ENCODE assay signal across 21 mouse cellular contexts in genomic region chr6:50127536-50127935, GRCm38 (mm10). TPM values are rescaled to one million over a fixed set of nuclear protein-coding genes. Genes with fewer than 3 reads are reported as not detected.
DNase-seq lines count a peak whose midpoint lies in the region; ATAC-seq lines count a peak whose summit lies in the region.
"Had no signal": no experiment of that assay in that cellular context is flagged by ENCODE, and none has a peak within 500 bp of the region (broad histone marks: within the 10 kb centered on the region; RNA-seq: fewer than 3 reads in every experiment).

No protein-coding gene starts in this region.

- no peak overlapping the region for H3K27ac ChIP-seq in midbrain, embryonic 11.5 days (ENCODE audit: low read depth, low read length)
- H3K27ac ChIP-seq in midbrain, embryonic 16.5 days (ENCODE audit: low read length): no peak overlapping the region

- H3K36me3 ChIP-seq in midbrain, embryonic 11.5 days (ENCODE audit: control insufficient read depth, insufficient read depth, low read length): no peaks in the 10 kb centered on the region
- no peaks in the 10 kb centered on the region for H3K36me3 ChIP-seq in midbrain, embryonic 16.5 days (ENCODE audit: control insufficient read depth, insufficient read depth, low read length)

- DNase-seq in frontal cortex, postnatal 25 days (ENCODE audit: low spot score in 2 of 2): no peak
- peak; percentile 63 for DNase-seq in heart, adult 11 months
- no peak for DNase-seq in heart, postnatal 36 days
- peak; percentile 56 for DNase-seq in midbrain, embryonic 11.5 days (ENCODE audit: low spot score, missing footprints)
- DNase-seq: adrenal gland, adult 2 months; adrenal gland, adult 8-10 months; adrenal gland, postnatal 10 days; adrenal gland, postnatal 14 days; adrenal gland, postnatal 25 days; adrenal gland, postnatal 36 days; B cell, adult 2 months; cerebellum, adult 11 months; cerebellum, adult 11-12 months; cerebellum, adult 18-20 months had no signal

- no peaks in the 10 kb centered on the region for H3K4me1 ChIP-seq in midbrain, embryonic 11.5 days (ENCODE audit: control insufficient read depth, insufficient read depth, low read length)
- no peaks in the 10 kb centered on the region for H3K4me1 ChIP-seq in midbrain, embryonic 16.5 days (ENCODE audit: control insufficient read depth, insufficient read depth, low read length)

- H3K27me3 ChIP-seq in midbrain, embryonic 11.5 days (ENCODE audit: control insufficient read depth, insufficient read depth, low read length): no peaks in the 10 kb centered on the region
- H3K27me3 ChIP-seq in midbrain, embryonic 16.5 days (ENCODE audit: control insufficient read depth, insufficient read depth, low read depth, low read length): no peaks in the 10 kb centered on the region
- H3K27me3 ChIP-seq: CH12.LX, Patski had no signal

- WGBS in midbrain, embryonic 11.5 days: 97% methylated on average over 6 of the region's 6 CpGs
- 98% methylated on average over 6 of the region's 6 CpGs for WGBS in midbrain, embryonic 16.5 days

- no peak overlapping the region for H3K4me2 ChIP-seq in midbrain, embryonic 11.5 days
- no peak overlapping the region for H3K4me2 ChIP-seq in midbrain, embryonic 16.5 days (ENCODE audit: low read length)

- intact Hi-C loops in heart, postnatal 36 days (cut with DNase I): no loop called here

- ATAC-seq in frontal cortex, adult (ENCODE audit: low TSS enrichment): 0 out of 2 replicates have a peak, but pooled peaks have one; percentile 13
- ATAC-seq in midbrain, embryonic 11.5 days (ENCODE audit: low FRiP score): no peak
- ATAC-seq in midbrain, embryonic 16.5 days: no peak
- ATAC-seq: activated CD4-positive, CD25-positive, alpha-beta regulatory T cell, adult 4 months; CD4-positive, CD25-positive, alpha-beta regulatory T cell, adult 4 months; Patski had no signal

- H3K4me3 ChIP-seq in midbrain, embryonic 11.5 days (ENCODE audit: low read depth, low read length): no peak overlapping the region
- H3K4me3 ChIP-seq in midbrain, embryonic 16.5 days (ENCODE audit: low read depth, low read length): no peak overlapping the region

- H3K9me3 ChIP-seq in midbrain, embryonic 11.5 days (ENCODE audit: control insufficient read depth, low read length): no peaks in the 10 kb centered on the region; the same call in none of the 2 replicates
- H3K9me3 ChIP-seq in midbrain, embryonic 16.5 days (replicated peaks; ENCODE audit: control insufficient read depth, low read length, poor library complexity, severe bottlenecking): no peaks in the 10 kb centered on the region
- H3K9me3 ChIP-seq: G1E had no signal

- H3K9ac ChIP-seq in midbrain, embryonic 11.5 days (ENCODE audit: low read length): no peak overlapping the region
- no peak overlapping the region for H3K9ac ChIP-seq in midbrain, embryonic 16.5 days (ENCODE audit: low read depth, low read length)

RNA-seq across cellular contexts. Expression of gene Mpp6, which starts 17.5 kb away (rescaled TPM):
- 10 to 100 TPM; 59.2 to 64.2 TPM for total RNA-seq in heart, postnatal 36 days (2021)
- 71.7 and 81.6 TPM in 2 replicates for polyA plus RNA-seq in midbrain, embryonic 11.5 days (2014; fragmentation: Nextera tagmentation; extraction: Ambion mirVana)
- polyA plus RNA-seq in midbrain, embryonic 16.5 days (2015; fragmentation: Nextera tagmentation; extraction: Ambion mirVana): 54.1 and 62.1 TPM in 2 replicates

Comparison
In these comparisons a context has a peak if more than half of its experiments do, and no peak if none do; other contexts are left out.
1. DNase-seq: peak in heart, adult 11 months (single experiment) and midbrain, embryonic 11.5 days (single experiment); none in frontal cortex, postnatal 25 days (0 of 2) and heart, postnatal 36 days (0 of 2).